Mouse (Mus musculus): ENCODE results near the gene Fam117a.
"Not testable (repeated sequence)": the region's sequence is repeated elsewhere in the genome, so short reads cannot be mapped to it uniquely, and the experiment has no call there.

GRCm38 (mm10) chr11:95406398-95406797, 69.6 kb downstream of the Fam117a start:
- not testable (repeated sequence) for TF ChIP-seq CTCF (IDR thresholded peaks at IDR 0.05; ENCODE audit: extremely low read depth, insufficient read length, insufficient replicate concordance, low read depth, low read length); POLR2A (IDR thresholded peaks at IDR 0.05; ENCODE audit: low read depth, low read length)

Measured in small intestine, adult 2 months (tissue).